Mouse (Mus musculus) intestine, embryonic 14.5 days (tissue): ENCODE data around the gene Gimap8. TPM values are rescaled to one million over a fixed set of nuclear protein-coding genes. Genes with fewer than 3 reads are reported as not detected.
"Not testable (repeated sequence)": the region's sequence is repeated elsewhere in the genome, so short reads cannot be mapped to it uniquely, and the experiment has no call there.

Source experiments
- ATAC-seq: fragments of 200-750 bp; cut with Nextera tagmentation; replicated peaks from 2 replicates; pipeline ENCODE4 v1.8.0; 2017; ENCODE audit warnings: low read depth, moderate number of reproducible peaks, moderate TSS enrichment, moderate library complexity; ENCODE audit not compliant: low FRiP score, low TSS enrichment
- DNase-seq: peaks from one replicate; pipeline ENCODE4 v3.0.0-alpha.2; 2018; ENCODE audit warnings: low spot score
- H3K27ac ChIP-seq: fragments of 300-500 bp; sonication (generic); 2 replicates; pipeline ENCODE4 v1.5.1; 2014; ENCODE audit warnings: low read depth, mild to moderate bottlenecking, control low read depth
- H3K27me3 ChIP-seq: fragments of 300-500 bp; sonication (generic); replicated peaks from 2 replicates; pipeline ENCODE4 v1.6.1; 2014; ENCODE audit warnings: low read length, control low read depth; ENCODE audit not compliant: control insufficient read depth, insufficient read depth
- H3K36me3 ChIP-seq: fragments of 300-500 bp; sonication (generic); 2 replicates; pipeline ENCODE4 v1.6.1; 2014; ENCODE audit warnings: low read length, control low read depth; ENCODE audit not compliant: control insufficient read depth, insufficient read depth
- H3K4me1 ChIP-seq: fragments of 300-500 bp; sonication (generic); replicated peaks from 2 replicates; pipeline ENCODE4 v1.6.1; 2014; ENCODE audit warnings: low read length, control low read depth, mixed read lengths; ENCODE audit not compliant: control insufficient read depth, insufficient read depth
- H3K4me2 ChIP-seq: fragments of 300-500 bp; sonication (generic); 2 replicates; pipeline ENCODE4 v1.6.1; 2014; ENCODE audit warnings: low read length
- H3K4me3 ChIP-seq: fragments of 300-500 bp; sonication (generic); 2 replicates; pipeline ENCODE4 v1.5.1; 2014; ENCODE audit warnings: low read depth, low read length, control low read depth, mixed read lengths
- H3K9ac ChIP-seq: fragments of 300-500 bp; sonication (generic); 2 replicates; pipeline ENCODE4 v1.6.1; 2014; ENCODE audit warnings: mild to moderate bottlenecking, low read length
- H3K9me3 ChIP-seq: fragments of 300-500 bp; sonication (generic); 2 replicates; pipeline ENCODE4 v1.6.1; 2016; ENCODE audit warnings: low read length, control low read depth; ENCODE audit not compliant: control insufficient read depth
- whole genome bisulfite sequencing: fragments of 180-500 bp; shearing (Covaris S2); extraction: QIAGEN DNeasy Blood & Tissue Kit; methylation state at CpG from one replicate; pipeline ENCODE4 v1.1.7; 2014; 5-methylcytosine and 5-hydroxymethylcytosine counted together
- polyA plus RNA-seq: library from polyadenylated mRNA; unstranded; fragments of >200 nt; fragmentation: Nextera tagmentation; extraction: Ambion mirVana; gene quantifications from 2 replicates; pipeline ENCODE4 v1.2.1, GENCODE M21; 2014

The Gimap8 gene
- polyA plus RNA-seq, 1 experiment from 2014 or later: 0.77 TPM

GRCm38 (mm10) chr6:48614756-48615155 lies 32.3 kb upstream of the Gimap8 start:
- Histone ChIP-seq H3K4me1 (no peaks in the 10 kb centered on the region), H3K9me3 (no peaks in the 10 kb centered on the region), H3K27me3 (no peaks in the 10 kb centered on the region), H3K9ac (no peak overlapping the region), H3K36me3 (peaks cover 16% of the 10 kb centered on the region), H3K4me2 (no peak overlapping the region), H3K4me3 (no peak overlapping the region), H3K27ac (no peak overlapping the region)
- ATAC-seq (no peak), DNase-seq (no peak)
- 89% methylated on average over 5 of the region's 5 CpGs for WGBS

GRCm38 (mm10) chr6:48620031-48620430 lies 27.0 kb upstream of the Gimap8 start:
- no peaks in the 10 kb centered on the region for H3K4me1 ChIP-seq
- WGBS: 93% methylated on average over 30 of the region's 30 CpGs
- H3K9me3 ChIP-seq: no peaks in the 10 kb centered on the region
- no peak overlapping the region for H3K4me3 ChIP-seq
- ATAC-seq (no peak), DNase-seq (no peak)
- H3K27ac ChIP-seq: no peak overlapping the region
- no peak overlapping the region for H3K9ac ChIP-seq
- H3K27me3 ChIP-seq: no peaks in the 10 kb centered on the region
- peaks cover 24% of the 10 kb centered on the region for H3K36me3 ChIP-seq
- H3K4me2 ChIP-seq: no peak overlapping the region

GRCm38 (mm10) chr6:48622186-48622843 lies 24.7 kb upstream of the Gimap8 start:
- peaks cover 14% of the 10 kb centered on the region for H3K27me3 ChIP-seq
- peaks cover 24% of the 10 kb centered on the region for H3K36me3 ChIP-seq
- H3K27ac ChIP-seq, H3K4me1 ChIP-seq, ATAC-seq, H3K4me2 ChIP-seq, DNase-seq, H3K9ac ChIP-seq, H3K9me3 ChIP-seq, H3K4me3 ChIP-seq: not testable (repeated sequence)
- 87% methylated on average over 8 of the region's 8 CpGs for WGBS

GRCm38 (mm10) chr6:48623460-48623859 lies 23.6 kb upstream of the Gimap8 start:
- H3K27me3 ChIP-seq: peaks cover 26% of the 10 kb centered on the region
- 0 out of 2 replicates have a peak, but pooled peaks cover 2% of the 10 kb centered on the region for H3K4me1 ChIP-seq
- H3K36me3 ChIP-seq: peaks cover 24% of the 10 kb centered on the region
- WGBS: 50% methylated on average over 1 of the region's 1 CpGs
- H3K9ac ChIP-seq: no peak overlapping the region
- H3K4me3 ChIP-seq: no peak overlapping the region
- no peak for ATAC-seq
- no peak overlapping the region for H3K27ac ChIP-seq
- H3K4me2 ChIP-seq: no peak overlapping the region
- no peaks in the 10 kb centered on the region for H3K9me3 ChIP-seq
- DNase-seq: no peak

GRCm38 (mm10) chr6:48626464-48626863 lies 20.6 kb upstream of the Gimap8 start, which contains the start of gene AI854703:
Gene AI854703, plus strand, starts transcription at chr6:48626764.
- DNase-seq (no peak), ATAC-seq (no peak)
- Histone ChIP-seq H3K4me1 (0 out of 2 replicates have a peak, but pooled peaks cover 5% of the 10 kb centered on the region), H3K4me2 (peak within 1 kb of the TSS; percentile 88), H3K27ac (no peak within 1 kb of the TSS), H3K9ac (peak within 1 kb of the TSS; percentile 44), H3K36me3 (no peaks in the 10 kb centered on the region), H3K27me3 (peaks cover 35% of the 10 kb centered on the region), H3K4me3 (peak within 1 kb of the TSS; percentile 42), H3K9me3 (no peaks in the 10 kb centered on the region)
- WGBS: 34% methylated on average over 8 of the region's 8 CpGs

GRCm38 (mm10) chr6:48626984-48627383 lies 20.1 kb upstream of the Gimap8 start:
- Histone ChIP-seq H3K4me2 (peak overlapping the region; percentile 88), H3K4me3 (peak overlapping the region; percentile 42), H3K36me3 (no peaks in the 10 kb centered on the region), H3K9me3 (no peaks in the 10 kb centered on the region), H3K9ac (peak overlapping the region; percentile 44), H3K27ac (no peak overlapping the region), H3K27me3 (peaks cover 35% of the 10 kb centered on the region), H3K4me1 (0 out of 2 replicates have a peak, but pooled peaks cover 5% of the 10 kb centered on the region)
- no peak for ATAC-seq
- WGBS: under 1% methylated on average over 32 of the region's 32 CpGs
- DNase-seq: peak; percentile 75

- 0 out of 2 replicates have a peak, but pooled peaks cover 5% of the 10 kb centered on the region for H3K4me1 ChIP-seq
- DNase-seq: peak; percentile 61
- peaks cover 35% of the 10 kb centered on the region for H3K27me3 ChIP-seq
- peak overlapping the region; percentile 42 for H3K4me3 ChIP-seq
- WGBS: 4% methylated on average over 7 of the region's 7 CpGs
- peak overlapping the region; percentile 88 for H3K4me2 ChIP-seq
- ATAC-seq: no peak
- no peaks in the 10 kb centered on the region for H3K9me3 ChIP-seq
- H3K36me3 ChIP-seq: no peaks in the 10 kb centered on the region
- H3K27ac ChIP-seq: no peak overlapping the region
- no peak overlapping the region; the same call in 1 of the 2 replicates for H3K9ac ChIP-seq
Measured at GRCm38 (mm10) chr6:48627511-48627924, 19.5 kb upstream of the Gimap8 start.

GRCm38 (mm10) chr6:48628377-48628776 lies 18.7 kb upstream of the Gimap8 start:
- peaks cover 35% of the 10 kb centered on the region for H3K27me3 ChIP-seq
- DNase-seq (no peak), ATAC-seq (no peak)
- H3K9me3 ChIP-seq: no peaks in the 10 kb centered on the region
- no peak overlapping the region for H3K4me2 ChIP-seq
- H3K4me1 ChIP-seq: 0 out of 2 replicates have a peak, but pooled peaks cover 5% of the 10 kb centered on the region
- no peaks in the 10 kb centered on the region for H3K36me3 ChIP-seq
- no peak overlapping the region for H3K4me3 ChIP-seq
- 92% methylated on average over 3 of the region's 3 CpGs for WGBS
- no peak overlapping the region for H3K9ac ChIP-seq
- H3K27ac ChIP-seq: no peak overlapping the region
